Mouse (Mus musculus) urinary bladder, postnatal 10 days (tissue): ENCODE data around the gene Ldb3.

Source experiments
- DNase-seq: peaks from one replicate; pipeline ENCODE4 v3.0.0; 2022; ENCODE audit warnings: low spot score

Ldb3 gene

GRCm38 (mm10) chr14:34588498-34588897 is at the start of gene Ldb3:
Gene Ldb3, minus strand, starts transcription at chr14:34588682.
- no peak for DNase-seq

DNA sequence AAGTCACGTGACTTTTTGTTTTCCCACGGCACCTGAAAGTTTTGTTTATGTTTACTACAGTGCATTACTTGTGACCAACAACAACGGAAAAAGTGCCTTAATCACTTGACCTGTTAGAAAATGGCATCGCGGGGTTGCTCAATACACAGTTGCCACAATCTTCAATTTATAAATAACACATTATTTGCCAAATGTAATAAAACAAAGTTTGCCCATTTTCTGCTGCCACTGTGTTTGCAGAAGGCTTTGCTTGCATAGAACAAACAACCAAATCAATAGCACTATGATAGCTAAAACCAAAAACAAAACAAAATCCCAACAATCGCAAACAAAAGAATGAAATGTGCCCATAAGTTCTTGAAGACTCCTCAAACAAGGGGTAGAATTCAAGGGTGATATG is 47.2 kb upstream of the Ldb3 start:
- DNase-seq: no peak

DNA sequence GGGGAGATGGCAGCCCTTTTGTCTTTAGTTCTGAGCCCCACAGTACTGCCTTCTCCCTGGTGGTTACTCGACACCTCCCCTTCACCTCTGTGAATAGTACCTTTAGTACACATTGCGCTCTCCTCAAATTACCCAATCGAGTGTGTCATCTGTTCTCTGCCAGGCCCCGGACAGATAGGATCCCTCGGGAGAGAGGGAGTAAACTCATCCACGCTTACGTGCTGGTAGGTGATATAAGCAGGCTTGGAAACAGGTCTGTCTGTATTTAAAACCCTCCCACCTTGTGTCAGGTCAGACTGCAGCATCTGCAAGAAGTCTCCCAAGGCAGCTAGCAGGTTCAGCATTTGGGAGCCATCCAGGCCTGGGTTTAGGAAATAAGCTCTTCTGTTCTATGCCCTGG is 46.7 kb upstream of the Ldb3 start:
- no peak for DNase-seq

DNA sequence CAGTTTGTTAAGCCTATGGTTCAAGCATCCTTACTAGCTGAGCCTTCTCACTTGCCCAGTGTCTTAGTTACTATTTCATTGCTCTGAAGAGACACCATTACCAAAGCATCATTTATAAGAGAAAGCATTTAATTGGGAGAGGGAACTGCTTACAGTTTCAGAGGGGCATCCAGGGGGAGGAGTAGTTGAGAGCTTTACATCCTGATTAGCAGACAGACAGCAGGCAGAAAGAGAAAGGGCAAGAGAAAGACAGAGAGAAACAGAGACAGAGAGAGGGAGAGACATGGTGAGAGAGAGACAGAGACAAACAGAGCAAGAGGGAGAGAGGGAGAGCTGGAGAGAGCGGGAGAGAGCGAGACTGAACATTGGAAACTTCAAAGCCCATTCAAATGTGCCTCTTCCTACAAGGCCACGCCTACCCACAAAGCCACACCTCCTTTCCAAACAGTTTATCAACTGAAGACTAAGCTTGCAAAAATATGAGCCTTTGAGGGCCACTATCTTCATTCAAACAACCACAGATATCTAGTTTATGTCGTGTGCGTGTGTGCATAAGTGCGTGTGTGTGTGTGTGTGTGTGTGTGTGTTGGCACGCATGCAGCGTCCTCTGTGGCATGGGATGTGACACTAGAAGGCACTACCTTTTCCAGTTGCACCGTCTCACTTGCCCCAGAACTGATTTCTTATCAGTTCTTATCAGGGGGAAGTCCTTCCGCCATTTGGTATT is 44.4 kb upstream of the Ldb3 start:
- DNase-seq: no peak

DNA sequence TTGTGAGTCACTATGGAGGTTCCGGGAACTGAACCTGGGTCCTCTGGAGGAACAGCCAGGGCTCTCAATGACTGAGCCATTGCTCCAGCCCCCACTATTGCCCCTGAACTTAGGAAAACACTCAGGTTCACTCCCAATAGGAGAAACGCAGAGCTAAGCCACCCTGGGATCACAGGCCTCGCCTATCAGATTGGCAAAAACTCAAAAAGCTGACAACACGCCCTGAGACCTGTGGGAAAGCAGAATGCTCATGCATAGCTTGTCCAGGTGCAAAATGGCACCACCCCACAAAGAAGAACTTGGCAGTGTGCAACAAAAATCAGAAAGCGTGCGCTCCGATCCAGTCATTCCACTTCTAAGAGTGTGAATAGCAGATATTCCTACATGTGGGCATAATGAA is 38.3 kb upstream of the Ldb3 start:
- DNase-seq: no peak

DNA sequence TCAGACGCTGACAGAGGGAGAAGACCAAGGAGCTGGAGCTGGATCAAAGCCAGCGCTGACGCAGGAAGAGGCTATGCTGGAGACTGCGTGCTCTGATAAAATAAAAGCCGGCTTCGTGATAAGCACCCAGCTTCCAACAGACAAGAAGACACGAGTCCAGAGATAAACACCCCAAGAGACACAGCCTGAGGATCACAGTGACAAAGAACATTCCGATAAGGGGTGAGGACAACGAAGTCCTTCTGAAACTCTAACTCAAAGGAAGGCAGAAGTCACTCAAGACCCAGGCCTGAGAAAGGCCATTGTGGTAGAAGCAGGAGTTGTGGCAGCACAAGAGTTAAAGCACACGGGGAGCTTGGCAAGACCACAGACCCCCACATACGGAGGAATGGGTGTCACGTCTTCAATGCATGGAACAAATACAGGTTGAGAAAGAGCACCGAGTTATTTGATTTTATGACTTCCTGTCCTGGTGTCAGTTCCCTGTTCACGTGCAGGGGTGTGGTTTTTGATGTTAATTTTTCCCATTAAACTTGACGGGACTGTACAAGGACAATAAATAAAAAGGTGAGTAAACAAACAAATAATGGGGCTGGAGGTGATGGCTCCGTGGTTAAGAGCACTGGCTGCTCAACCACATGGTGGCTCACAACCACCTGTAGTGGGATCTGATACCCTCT is 35.2 kb upstream of the Ldb3 start:
- DNase-seq: no peak

- DNase-seq: no peak
Observed at GRCm38 (mm10) chr14:34623074-34623473, 34.6 kb upstream of the Ldb3 start.

- no peak for DNase-seq
Observed at GRCm38 (mm10) chr14:34620611-34621376, 32.3 kb upstream of the Ldb3 start.

- DNase-seq: no peak
Observed at GRCm38 (mm10) chr14:34618808-34619207, 30.3 kb upstream of the Ldb3 start.

DNA sequence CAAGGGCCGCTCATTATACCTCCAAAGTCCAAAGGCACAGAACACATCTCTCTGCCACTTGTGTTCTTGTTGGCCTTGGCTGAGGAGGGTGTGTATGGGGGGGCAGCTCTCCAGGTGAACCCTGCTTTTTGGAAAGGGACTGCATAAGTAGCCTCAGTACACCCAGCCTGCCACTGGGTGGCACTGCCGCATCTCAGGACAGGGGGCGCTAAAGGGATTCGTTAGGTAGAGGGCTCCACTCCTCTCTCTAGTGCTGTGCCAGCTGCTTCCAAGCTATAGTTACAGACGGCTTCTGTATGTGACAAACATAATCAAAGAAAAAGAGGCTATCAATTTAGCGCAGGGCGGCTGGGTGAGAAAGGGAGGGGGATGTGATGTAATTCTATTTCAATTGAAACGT is 28.3 kb upstream of the Ldb3 start:
- DNase-seq: peak; percentile 43

DNA sequence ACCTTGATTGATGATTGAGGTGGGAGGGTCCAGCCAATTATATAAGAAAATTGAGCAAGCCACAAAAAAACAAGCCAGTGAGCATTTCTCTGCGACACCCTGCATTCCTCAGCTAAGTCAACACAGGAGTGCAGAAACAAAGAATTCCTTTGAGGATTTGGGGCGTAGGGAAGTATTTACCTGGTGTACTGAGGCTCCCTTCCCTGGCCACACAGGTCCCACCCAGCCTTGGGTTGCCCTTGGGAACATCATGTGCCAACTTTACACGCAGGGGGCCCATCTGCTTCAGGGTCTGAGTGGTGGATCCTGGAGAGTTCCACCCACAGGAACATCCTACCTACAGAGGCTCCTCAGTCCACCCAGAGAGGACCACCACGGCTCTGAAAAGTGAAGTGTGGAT is 27.1 kb upstream of the Ldb3 start:
- no peak for DNase-seq

DNA sequence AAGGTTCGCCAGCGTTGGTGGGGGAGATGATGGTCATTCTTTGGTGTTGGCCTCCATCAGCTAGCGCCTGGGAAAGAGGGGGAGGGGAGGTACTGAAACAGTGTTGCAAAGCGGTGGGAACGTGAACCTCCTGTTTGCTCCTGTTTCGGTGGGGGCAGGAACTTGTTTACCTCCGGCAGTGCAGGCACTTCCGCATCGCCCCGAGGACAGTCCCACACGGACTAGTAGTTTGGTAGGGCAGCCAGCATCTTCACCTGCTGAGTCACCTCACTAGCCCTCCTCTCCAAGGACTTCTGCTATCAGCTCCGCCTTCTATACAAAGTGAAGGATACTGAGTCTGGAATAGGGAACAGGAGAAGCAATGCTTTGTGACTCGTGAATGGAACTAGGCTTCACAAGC is 26.6 kb upstream of the Ldb3 start:
- DNase-seq: no peak

DNA sequence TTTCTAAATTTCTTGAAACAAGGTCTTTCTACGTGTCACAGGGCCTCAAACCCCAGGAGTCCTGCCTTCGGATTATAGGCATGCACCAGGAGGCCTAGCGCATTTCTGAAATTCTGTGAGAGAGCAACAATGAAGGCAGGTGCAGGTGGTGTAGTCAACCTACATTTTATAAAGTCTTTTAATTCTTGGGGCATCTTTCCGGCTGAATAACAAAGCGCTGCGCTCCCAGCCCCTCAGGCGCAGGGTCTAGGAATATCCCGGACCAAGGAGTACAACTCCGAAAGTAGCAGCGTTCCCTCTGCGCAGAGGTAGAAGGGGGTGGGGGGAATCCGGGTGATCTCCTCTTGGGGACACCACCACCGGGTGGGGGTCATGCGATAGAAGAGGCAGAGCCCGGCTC is 26.1 kb upstream of the Ldb3 start:
- no peak for DNase-seq

- DNase-seq: no peak
Observed at GRCm38 (mm10) chr14:34613523-34613922, 25.0 kb upstream of the Ldb3 start.

- no peak for DNase-seq
Observed at GRCm38 (mm10) chr14:34612222-34612621, 23.7 kb upstream of the Ldb3 start.

DNA sequence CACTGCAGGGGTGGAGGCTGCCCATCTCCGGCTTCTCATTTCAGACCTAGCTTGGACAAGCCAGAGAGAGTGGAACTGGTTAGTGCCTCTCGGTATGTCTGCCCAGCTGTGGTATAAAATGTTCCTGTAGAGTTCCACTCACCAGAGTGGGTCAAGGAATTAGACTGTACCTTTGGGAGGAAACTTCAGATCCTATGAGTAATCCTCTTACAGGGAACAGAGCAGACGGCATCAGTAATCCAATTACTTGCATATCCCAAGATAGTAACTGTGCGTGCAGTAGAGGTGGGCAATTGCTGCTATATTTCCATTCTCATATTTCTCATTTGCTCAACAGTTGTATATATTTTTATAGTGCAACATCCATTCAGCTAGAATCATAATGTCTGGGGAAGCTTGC is 23.1 kb upstream of the Ldb3 start:
- no peak for DNase-seq

- DNase-seq: no peak
Observed at GRCm38 (mm10) chr14:34601910-34602309, 13.4 kb upstream of the Ldb3 start.

DNA sequence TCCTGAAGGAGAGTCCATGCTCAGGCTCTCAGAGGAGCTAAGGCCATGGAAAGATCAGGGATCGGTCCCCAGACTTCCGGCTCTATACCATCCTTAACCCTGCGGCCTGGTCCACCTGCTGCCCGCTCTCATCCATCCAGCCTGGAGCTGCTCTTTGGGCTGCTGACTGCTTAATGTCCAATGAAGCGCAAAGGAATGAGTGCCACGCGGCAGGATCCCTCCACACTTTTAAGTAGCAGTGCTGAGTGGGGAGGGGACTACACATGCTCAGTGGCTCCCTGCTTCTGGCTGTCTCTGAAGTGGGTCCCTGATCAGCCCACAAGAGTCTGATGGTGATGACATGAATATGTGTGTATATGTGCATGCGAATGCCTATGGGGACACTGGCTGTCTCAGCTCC is 11.5 kb upstream of the Ldb3 start, which contains the start of gene Opn4:
Opn4 (minus strand) TSS at position 202 of the 400 bp plus-strand sequence.
- DNase-seq: no peak

GRCm38 (mm10) chr14:34595596-34596255 is 7.2 kb upstream of the Ldb3 start:
- DNase-seq: no peak

DNA sequence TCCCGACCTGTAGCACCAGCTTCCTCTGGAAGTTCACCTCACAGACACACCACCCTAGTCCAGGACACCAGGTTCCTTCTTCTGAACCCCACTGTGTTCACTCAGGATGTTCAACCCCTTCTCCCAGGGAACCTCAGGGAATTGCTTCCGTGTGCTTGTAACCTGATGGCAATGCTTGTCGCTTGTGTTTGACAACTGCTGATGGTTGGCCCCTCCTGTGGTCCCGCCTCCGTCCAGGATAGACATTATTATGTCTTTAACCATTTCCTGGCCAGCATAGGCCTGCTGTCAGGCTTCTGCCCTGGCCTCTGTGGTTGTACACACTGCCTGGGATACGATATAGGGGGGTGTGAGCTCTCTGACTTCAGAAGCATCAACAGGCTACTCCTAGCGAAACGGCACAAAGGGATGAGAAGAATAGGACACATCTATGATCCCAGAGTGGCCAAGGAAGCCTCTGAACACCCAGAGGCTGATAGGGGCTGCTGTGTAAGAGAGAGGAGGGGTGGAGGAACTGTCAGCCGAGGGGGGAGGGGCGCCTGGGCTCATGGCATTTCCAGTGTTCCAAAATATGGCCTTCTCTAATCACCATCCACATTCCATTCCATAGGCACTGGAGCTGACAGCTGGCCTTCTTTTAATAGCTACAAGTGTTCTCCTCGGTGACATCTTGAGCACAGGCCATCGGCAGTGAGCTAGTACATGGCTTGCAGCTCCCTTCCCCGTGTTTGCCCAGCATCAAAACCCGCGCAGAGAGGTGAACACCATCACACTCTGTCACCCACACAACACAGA is 3.5 kb upstream of the Ldb3 start:
- DNase-seq: no peak
